Mouse (Mus musculus) midbrain, embryonic 12.5 days (tissue): ENCODE results near the gene Tmem217. TPM values are rescaled to one million over a fixed set of nuclear protein-coding genes. Genes with fewer than 3 reads are reported as not detected.

Experiments
- ATAC-seq: fragments of 200-750 bp; cut with Nextera tagmentation; 2 replicates; pipeline ENCODE4 v1.8.0; 2017; ENCODE audit warnings: low read depth, moderate TSS enrichment, moderate library complexity; ENCODE audit not compliant: low FRiP score
- H3K27ac ChIP-seq: fragments of 300-500 bp; sonication (generic); replicated peaks from 2 replicates; pipeline ENCODE4 v1.5.1; 2016; ENCODE audit warnings: mild to moderate bottlenecking
- H3K27me3 ChIP-seq: fragments of 300-500 bp; sonication (generic); 2 replicates; pipeline ENCODE4 v1.6.1; 2016; ENCODE audit warnings: mild to moderate bottlenecking
- H3K36me3 ChIP-seq: fragments of 300-500 bp; sonication (generic); 2 replicates; pipeline ENCODE4 v1.6.1; 2016
- H3K4me1 ChIP-seq: fragments of 300-500 bp; sonication (generic); 2 replicates; pipeline ENCODE4 v1.6.1; 2016
- H3K4me2 ChIP-seq: fragments of 300-500 bp; sonication (generic); replicated peaks from 2 replicates; pipeline ENCODE4 v1.6.1; 2016; ENCODE audit warnings: mild to moderate bottlenecking, moderate library complexity
- H3K4me3 ChIP-seq: fragments of 300-500 bp; sonication (generic); 2 replicates; pipeline ENCODE4 v1.5.1; 2016; ENCODE audit warnings: mild to moderate bottlenecking
- H3K9ac ChIP-seq: fragments of 300-500 bp; sonication (generic); replicated peaks from 2 replicates; pipeline ENCODE4 v1.6.1; 2016; ENCODE audit warnings: mild to moderate bottlenecking, moderate library complexity
- H3K9me3 ChIP-seq: fragments of 300-500 bp; sonication (generic); 2 replicates; pipeline ENCODE4 v1.6.1; 2016; ENCODE audit warnings: mild to moderate bottlenecking
- WGBS: fragments of 180-500 bp; shearing (Covaris S2); methylation state at CpG from one replicate; pipeline ENCODE4 v1.1.7; 2016; 5-methylcytosine and 5-hydroxymethylcytosine counted together
- microRNA-seq: library from miRNA; unstranded; fragments of <30 nt; microRNA quantifications from one replicate; pipeline ENCODE4, GENCODE M21; 2017
- polyA plus RNA-seq: library from polyadenylated mRNA; unstranded; fragments of >200 nt; fragmentation: Nextera tagmentation; extraction: Ambion mirVana; gene quantifications from 2 replicates; pipeline ENCODE4 v1.2.1, GENCODE M21; 2016

The Tmem217 gene
- polyA plus RNA-seq, 1 experiment from 2014 or later: 2.1 TPM

GRCm38 (mm10) chr17:29477357-29477756 lies 74.8 kb downstream of the Tmem217 start:
- Histone ChIP-seq H3K9me3 (no peaks in the 10 kb centered on the region), H3K9ac (no peak overlapping the region), H3K4me2 (no peak overlapping the region), H3K27ac (no peak overlapping the region), H3K27me3 (no peaks in the 10 kb centered on the region), H3K4me3 (no peak overlapping the region), H3K4me1 (no peaks in the 10 kb centered on the region), H3K36me3 (no peaks in the 10 kb centered on the region)
- 90% methylated on average over 10 of the region's 10 CpGs for WGBS
- ATAC-seq: no peak

GRCm38 (mm10) chr17:29476461-29476860 lies 75.7 kb downstream of the Tmem217 start:
- Histone ChIP-seq H3K9me3 (no peaks in the 10 kb centered on the region), H3K4me2 (no peak overlapping the region), H3K36me3 (no peaks in the 10 kb centered on the region), H3K4me3 (no peak overlapping the region), H3K27ac (no peak overlapping the region), H3K27me3 (no peaks in the 10 kb centered on the region), H3K4me1 (no peaks in the 10 kb centered on the region), H3K9ac (no peak overlapping the region)
- 77% methylated on average over 4 of the region's 4 CpGs for WGBS
- ATAC-seq: no peak

Small RNAs within 50 kb of the gene (microRNA-seq; reads per million reads assigned to microRNA genes)
- gene Mir7667: not detected

Other genes with a start within 250 kb of the Tmem217 start
- gene Pi16, start 234.7 kb downstream of the Tmem217 start, polyA plus RNA-seq: 1.3 and 2.0 TPM in 2 replicates
- gene Mtch1, start 204.5 kb downstream of the Tmem217 start, polyA plus RNA-seq: 407 and 436 TPM in 2 replicates
- gene Fgd2, start 191.5 kb downstream of the Tmem217 start, polyA plus RNA-seq: 3.6 and 5.3 TPM in 2 replicates
- gene Pim1, start 61.6 kb downstream of the Tmem217 start, polyA plus RNA-seq: 16.8 and 16.9 TPM in 2 replicates
- gene Gm17657, start 2.7 kb downstream of the Tmem217 start, polyA plus RNA-seq: not detected in 2 replicates
- gene Tbc1d22b, start 2.6 kb downstream of the Tmem217 start, polyA plus RNA-seq: 24.1 and 28.0 TPM in 2 replicates
- gene Rnf8, start 62.4 kb upstream of the Tmem217 start, polyA plus RNA-seq: 98.2 and 101 TPM in 2 replicates
- 5.0 TPM in 2 replicates for gene Gm28043, start 62.5 kb upstream of the Tmem217 start, polyA plus RNA-seq
- gene Cmtr1, start 108.2 kb upstream of the Tmem217 start, polyA plus RNA-seq: 162 TPM in 2 replicates
- 15.6 and 15.9 TPM in 2 replicates for gene Ccdc167, start 164.7 kb upstream of the Tmem217 start, polyA plus RNA-seq